Mouse (Mus musculus) lung, embryonic 14.5 days (tissue): ENCODE results near the gene Nptx2. TPM values are rescaled to one million over a fixed set of nuclear protein-coding genes. Genes with fewer than 3 reads are reported as not detected.

Experiments used
- ATAC-seq: fragments of 200-750 bp; cut with Nextera tagmentation; 2 replicates; pipeline ENCODE4 v1.8.0; 2017; ENCODE audit warnings: mild to moderate bottlenecking, moderate TSS enrichment, moderate library complexity; ENCODE audit not compliant: insufficient read depth
- DNase-seq: peaks from one replicate; pipeline ENCODE4 v3.0.0-alpha.2; 2015
- H3K27ac ChIP-seq: fragments of 300-500 bp; sonication (generic); 2 replicates; pipeline ENCODE4 v1.5.1; 2014; ENCODE audit warnings: low read depth, mild to moderate bottlenecking, moderate library complexity
- H3K27me3 ChIP-seq: fragments of 300-500 bp; sonication (generic); 2 replicates; pipeline ENCODE4 v1.6.1; 2014; ENCODE audit warnings: low read length, control low read depth; ENCODE audit not compliant: insufficient read depth
- H3K36me3 ChIP-seq: fragments of 300-500 bp; sonication (generic); 2 replicates; pipeline ENCODE4 v1.6.1; 2014; ENCODE audit warnings: control low read depth; ENCODE audit not compliant: insufficient read depth
- H3K4me1 ChIP-seq: fragments of 300-500 bp; sonication (generic); 2 replicates; pipeline ENCODE4 v1.6.1; 2014; ENCODE audit warnings: antibody characterized with exemption, control low read depth; ENCODE audit not compliant: insufficient read depth
- H3K4me2 ChIP-seq: fragments of 300-500 bp; sonication (generic); 2 replicates; pipeline ENCODE4 v1.6.1; 2014; ENCODE audit warnings: mild to moderate bottlenecking
- H3K4me3 ChIP-seq: fragments of 300-500 bp; sonication (generic); 2 replicates; pipeline ENCODE4 v1.5.1; 2014; ENCODE audit warnings: low read depth, low read length
- H3K9ac ChIP-seq: fragments of 300-500 bp; sonication (generic); 2 replicates; pipeline ENCODE4 v1.6.1; 2014
- H3K9me3 ChIP-seq: fragments of 300-500 bp; sonication (generic); 2 replicates; pipeline ENCODE4 v1.6.1; 2016; ENCODE audit warnings: low read depth, low read length, control low read depth
- CTCF ChIP-seq: IDR thresholded peaks from 2 replicates; pipeline ENCODE4 v1.5.1; 2016; ENCODE audit warnings: antibody characterized with exemption, low read depth
- WGBS: fragments of 180-500 bp; shearing (Covaris S2); extraction: QIAGEN DNeasy Blood & Tissue Kit; methylation state at CpG from one replicate; pipeline ENCODE4 v1.1.7; 2014; 5-methylcytosine and 5-hydroxymethylcytosine counted together
- polyA plus RNA-seq: library from polyadenylated mRNA; unstranded; fragments of >200 nt; fragmentation: Nextera tagmentation; extraction: Ambion mirVana; gene quantifications from 2 replicates; pipeline ENCODE4 v1.2.1, GENCODE M21; 2014

The Nptx2 gene
- polyA plus RNA-seq, 1 experiment from 2014 or later: 0.47 TPM

DNA sequence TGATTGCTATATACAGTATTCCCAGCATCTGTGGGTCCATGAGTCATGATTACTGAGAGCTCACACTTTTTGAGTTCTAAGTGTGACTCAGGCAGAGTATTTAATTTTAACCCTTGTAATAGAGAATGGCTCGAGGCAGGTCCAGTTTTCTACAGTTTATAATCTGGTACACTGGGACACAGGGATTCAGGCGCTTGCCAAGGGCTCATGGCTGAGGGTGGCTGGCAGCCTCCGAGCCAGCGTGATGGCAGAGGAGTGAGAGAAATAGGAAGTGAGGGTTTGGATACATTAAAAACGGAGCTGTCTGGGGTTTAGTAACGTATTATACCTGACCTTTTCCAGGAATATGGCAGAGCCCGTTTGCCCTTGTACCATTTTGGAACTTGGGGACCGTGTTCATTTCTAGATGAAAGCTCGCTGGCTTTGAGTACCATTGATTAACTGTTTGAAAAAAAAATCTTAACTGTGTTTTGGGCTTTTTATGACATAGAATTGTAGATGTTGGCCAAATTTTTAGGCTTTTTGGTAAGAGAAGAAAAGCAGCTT, 1.7 kb downstream of the Nptx2 start:
- Histone ChIP-seq H3K9ac (no peak overlapping the region), H3K27me3 (peaks cover 47% of the 10 kb centered on the region), H3K27ac (no peak overlapping the region), H3K9me3 (no peaks in the 10 kb centered on the region), H3K4me3 (no peak overlapping the region), H3K4me1 (no peaks in the 10 kb centered on the region; the same call in 1 of the 2 replicates), H3K4me2 (peak overlapping the region; percentile 47; the same call in 1 of the 2 replicates), H3K36me3 (no peaks in the 10 kb centered on the region)
- no peak for TF ChIP-seq CTCF
- 14% methylated on average over 9 of the region's 9 CpGs for WGBS
- no peak for DNase-seq
- no peak for ATAC-seq

DNA sequence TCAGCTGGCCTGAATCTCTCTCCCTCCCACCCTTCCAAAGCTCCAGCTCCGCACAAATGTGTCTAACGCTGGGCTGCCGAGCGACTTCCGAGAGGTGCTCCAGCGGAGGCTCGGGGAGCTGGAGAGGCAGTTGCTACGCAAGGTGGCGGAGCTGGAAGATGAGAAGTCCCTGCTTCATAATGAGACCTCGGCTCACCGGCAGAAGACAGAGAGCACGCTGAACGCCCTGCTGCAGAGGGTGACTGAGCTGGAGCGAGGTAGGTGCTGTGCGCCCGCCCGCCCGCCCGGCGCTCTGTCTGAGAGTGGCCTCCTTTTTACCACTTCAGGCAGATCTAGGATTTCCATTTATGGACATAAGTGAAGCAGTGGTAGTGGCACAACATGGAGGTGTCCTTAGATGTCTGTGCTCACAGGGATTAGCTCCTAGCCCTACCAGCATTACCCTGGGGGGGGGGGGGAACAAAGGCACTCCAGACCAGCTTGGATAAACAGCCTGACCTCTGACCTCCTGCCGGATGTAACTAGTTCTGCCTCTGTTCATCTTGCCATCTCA, 2.5 kb downstream of the Nptx2 start:
- DNase-seq (peak; percentile 41), ATAC-seq (no peak)
- peaks cover 47% of the 10 kb centered on the region for H3K27me3 ChIP-seq
- H3K4me3 ChIP-seq: no peak overlapping the region
- no peak overlapping the region for H3K27ac ChIP-seq
- no peaks in the 10 kb centered on the region; the same call in 1 of the 2 replicates for H3K4me1 ChIP-seq
- no peak overlapping the region for H3K9ac ChIP-seq
- no peak for TF ChIP-seq CTCF
- H3K9me3 ChIP-seq: no peaks in the 10 kb centered on the region
- H3K4me2 ChIP-seq: peak overlapping the region; percentile 47
- H3K36me3 ChIP-seq: no peaks in the 10 kb centered on the region
- 2% methylated on average over 21 of the region's 21 CpGs for WGBS

DNA sequence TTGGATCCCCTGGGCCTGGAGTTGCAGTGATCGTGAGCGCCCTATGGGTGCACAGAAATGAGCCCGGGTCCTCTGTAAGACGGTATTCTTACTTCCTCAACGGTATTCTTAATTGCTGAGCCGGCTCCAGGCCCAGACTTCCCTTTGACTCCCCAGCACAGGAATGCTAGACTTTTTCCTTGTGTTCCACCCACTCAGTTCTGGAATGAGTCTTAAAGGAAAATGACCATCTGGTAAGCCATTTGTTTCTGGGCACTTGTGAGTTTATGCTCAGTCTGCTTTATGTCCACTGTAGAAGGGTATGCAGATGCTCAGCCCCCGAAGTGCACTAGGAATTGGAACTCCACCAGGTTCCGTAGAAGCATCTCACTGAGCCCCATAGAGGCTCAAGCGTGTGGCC, 4.3 kb downstream of the Nptx2 start:
- 80% methylated on average over 9 of the region's 9 CpGs for WGBS
- peaks cover 37% of the 10 kb centered on the region for H3K27me3 ChIP-seq
- no peaks in the 10 kb centered on the region for H3K9me3 ChIP-seq
- H3K9ac ChIP-seq: no peak overlapping the region
- H3K36me3 ChIP-seq: no peaks in the 10 kb centered on the region
- DNase-seq (no peak), ATAC-seq (no peak)
- no peak overlapping the region for H3K4me3 ChIP-seq
- H3K4me1 ChIP-seq: no peaks in the 10 kb centered on the region; the same call in 1 of the 2 replicates
- no peak for TF ChIP-seq CTCF
- H3K27ac ChIP-seq: no peak overlapping the region
- H3K4me2 ChIP-seq: no peak overlapping the region

DNA sequence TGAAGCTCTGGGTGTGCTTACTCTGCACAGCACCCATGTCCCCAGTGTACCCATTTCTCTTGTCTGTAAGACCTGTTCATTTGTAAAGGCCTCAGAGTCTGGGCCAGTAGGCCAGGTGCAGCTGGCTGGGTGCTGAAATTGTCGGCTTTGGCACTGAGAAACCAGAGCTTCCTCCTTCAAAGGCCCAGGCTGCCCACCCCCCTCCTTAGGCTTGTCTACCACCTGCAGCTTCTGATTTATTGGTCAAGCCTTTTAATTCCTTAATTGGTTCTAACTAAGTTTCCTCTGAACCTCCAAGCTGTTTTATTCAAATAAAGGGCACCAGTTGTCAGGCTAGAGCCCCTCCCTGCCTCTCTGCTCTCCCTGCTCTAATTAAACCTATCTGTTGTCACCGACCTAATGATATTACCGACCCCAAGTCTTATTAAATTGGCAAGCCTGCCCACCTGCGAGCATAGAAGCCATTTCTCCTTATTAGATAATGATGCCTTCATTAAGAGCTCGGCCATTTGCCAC, 5.0 kb downstream of the Nptx2 start:
- H3K4me2 ChIP-seq: no peak overlapping the region
- peaks cover 30% of the 10 kb centered on the region for H3K27me3 ChIP-seq
- H3K27ac ChIP-seq: no peak overlapping the region
- DNase-seq: no peak
- H3K4me3 ChIP-seq: no peak overlapping the region
- no peak for ATAC-seq
- no peak overlapping the region for H3K9ac ChIP-seq
- no peaks in the 10 kb centered on the region; the same call in 1 of the 2 replicates for H3K4me1 ChIP-seq
- TF ChIP-seq CTCF: no peak
- 55% methylated on average over 5 of the region's 5 CpGs for WGBS
- no peaks in the 10 kb centered on the region for H3K36me3 ChIP-seq
- H3K9me3 ChIP-seq: no peaks in the 10 kb centered on the region

DNA sequence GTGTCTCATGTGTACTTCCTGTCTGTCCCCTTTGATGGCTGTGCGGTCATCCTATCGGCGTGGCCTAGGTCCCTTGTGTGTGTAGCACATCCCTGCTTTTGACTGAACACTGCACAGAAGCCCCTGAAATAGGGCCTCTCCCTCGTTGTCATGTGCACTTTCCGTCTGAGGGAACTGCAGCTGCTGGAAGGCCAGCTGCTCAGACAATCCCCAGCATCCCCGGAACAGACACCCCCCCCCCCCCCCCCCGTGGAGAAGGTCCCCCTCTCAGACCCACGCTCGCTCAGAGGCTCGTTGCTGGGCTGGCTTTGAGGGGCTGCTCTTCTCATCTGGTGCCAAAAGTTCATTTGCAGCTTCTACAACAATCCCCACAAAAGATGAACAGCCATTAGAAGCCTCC, 11.0 kb downstream of the Nptx2 start:
- H3K27ac ChIP-seq: no peak overlapping the region
- no peak; the same call in 1 of the 2 replicates for ATAC-seq

DNA sequence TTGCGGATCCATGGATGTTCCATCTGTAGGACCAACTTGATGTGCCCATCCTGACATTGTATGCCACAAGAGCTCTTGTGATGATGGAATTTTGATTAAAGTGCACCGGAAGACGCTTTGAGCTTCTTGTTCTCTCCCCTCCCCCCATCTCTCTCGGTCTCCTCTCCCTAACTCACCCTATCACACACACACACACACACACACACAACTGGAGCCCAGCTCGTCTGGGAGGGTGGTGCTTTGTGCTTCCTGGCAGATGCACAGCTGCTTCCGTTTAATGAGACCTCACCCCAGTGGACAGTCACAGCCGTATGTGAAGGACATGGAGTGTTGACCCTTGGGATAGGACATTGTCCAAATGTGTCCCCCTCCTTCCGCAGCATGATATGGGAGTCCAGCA, 11.7 kb downstream of the Nptx2 start:
- H3K9ac ChIP-seq: no peak overlapping the region
- no peaks in the 10 kb centered on the region for H3K36me3 ChIP-seq
- H3K27ac ChIP-seq: no peak overlapping the region
- no peak overlapping the region for H3K4me2 ChIP-seq
- TF ChIP-seq CTCF: no peak
- ATAC-seq: no peak
- H3K27me3 ChIP-seq: no peaks in the 10 kb centered on the region
- H3K4me3 ChIP-seq: no peak overlapping the region
- no peaks in the 10 kb centered on the region for H3K9me3 ChIP-seq
- WGBS: 53% methylated on average over 8 of the region's 8 CpGs
- DNase-seq: no peak
- no peaks in the 10 kb centered on the region for H3K4me1 ChIP-seq

More for the DNA sequence above, 11.0 kb downstream of the Nptx2 start:
- Histone ChIP-seq H3K9ac (no peak overlapping the region), H3K9me3 (no peaks in the 10 kb centered on the region), H3K27me3 (no peaks in the 10 kb centered on the region), H3K36me3 (no peaks in the 10 kb centered on the region), H3K4me3 (no peak overlapping the region), H3K4me1 (no peaks in the 10 kb centered on the region), H3K4me2 (no peak overlapping the region)
- no peak for TF ChIP-seq CTCF
- no peak for DNase-seq
- 28% methylated on average over 7 of the region's 10 CpGs for WGBS

DNA sequence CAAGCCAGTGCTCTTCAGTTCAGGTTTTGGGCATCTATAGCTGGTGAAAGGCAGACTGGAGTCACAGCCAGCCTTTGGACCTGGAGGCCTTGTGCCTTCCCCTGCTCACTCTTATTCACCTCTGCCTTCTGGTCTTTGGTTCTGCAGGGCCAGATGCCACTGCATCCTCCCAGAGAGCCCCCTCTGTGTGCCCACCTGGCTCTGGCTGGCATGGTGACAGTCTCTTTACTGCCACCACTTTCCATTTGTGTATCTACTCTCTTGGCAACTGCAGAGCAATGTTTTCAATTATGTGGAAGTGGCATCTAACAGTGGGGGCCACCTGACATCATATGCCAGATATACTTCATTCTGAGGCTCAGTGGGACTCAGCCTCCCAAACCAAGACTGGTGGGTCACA, 12.8 kb downstream of the Nptx2 start:
- Histone ChIP-seq H3K4me3 (no peak overlapping the region), H3K27ac (no peak overlapping the region), H3K9me3 (no peaks in the 10 kb centered on the region), H3K27me3 (no peaks in the 10 kb centered on the region), H3K36me3 (no peaks in the 10 kb centered on the region), H3K4me2 (no peak overlapping the region), H3K4me1 (no peaks in the 10 kb centered on the region), H3K9ac (no peak overlapping the region)
- ATAC-seq: no peak
- no peak for DNase-seq
- TF ChIP-seq CTCF: no peak
